Mouse (Mus musculus): ENCODE data around the gene Anp32a.

Gene Anp32a

GRCm38 (mm10) chr9:62347201-62347600 is 6.1 kb downstream of the Anp32a start:
- no peak for DNase-seq

- no peak for DNase-seq
Observed at GRCm38 (mm10) chr9:62348050-62348449, 7.0 kb downstream of the Anp32a start.

- no peak for DNase-seq
Observed at GRCm38 (mm10) chr9:62348467-62348985, 7.4 kb downstream of the Anp32a start.

GRCm38 (mm10) chr9:62349250-62349649 is 8.2 kb downstream of the Anp32a start:
- no peak for DNase-seq

GRCm38 (mm10) chr9:62350721-62351120 is 9.6 kb downstream of the Anp32a start:
- DNase-seq: no peak

- DNase-seq: no peak
Observed at GRCm38 (mm10) chr9:62351200-62351599, 10.1 kb downstream of the Anp32a start.

- no peak for DNase-seq
Observed at GRCm38 (mm10) chr9:62353784-62354183, 12.7 kb downstream of the Anp32a start.

GRCm38 (mm10) chr9:62354838-62355719 is 14.0 kb downstream of the Anp32a start:
- DNase-seq: no peak

GRCm38 (mm10) chr9:62355763-62356162 is 14.7 kb downstream of the Anp32a start:
- no peak for DNase-seq

- no peak for DNase-seq
Observed at GRCm38 (mm10) chr9:62357593-62357992, 16.5 kb downstream of the Anp32a start.

- no peak for DNase-seq
Observed at GRCm38 (mm10) chr9:62358851-62359250, 17.8 kb downstream of the Anp32a start.

- no peak for DNase-seq
Observed at GRCm38 (mm10) chr9:62360889-62361288, 19.8 kb downstream of the Anp32a start.

GRCm38 (mm10) chr9:62362835-62363385 is 21.8 kb downstream of the Anp32a start:
- DNase-seq: no peak

- peak; percentile 83 for DNase-seq
Observed at GRCm38 (mm10) chr9:62363619-62364018, 22.5 kb downstream of the Anp32a start.

GRCm38 (mm10) chr9:62364216-62364615 is 23.1 kb downstream of the Anp32a start:
- DNase-seq: no peak

GRCm38 (mm10) chr9:62364831-62365230 is 23.7 kb downstream of the Anp32a start:
- DNase-seq: no peak

GRCm38 (mm10) chr9:62365326-62366080 is 24.4 kb downstream of the Anp32a start:
- DNase-seq: no peak

GRCm38 (mm10) chr9:62366478-62367458 is 25.7 kb downstream of the Anp32a start:
- DNase-seq: no peak

- DNase-seq: no peak
Observed at GRCm38 (mm10) chr9:62367510-62368071, 26.5 kb downstream of the Anp32a start.

GRCm38 (mm10) chr9:62368256-62368905 is 27.3 kb downstream of the Anp32a start:
- no peak for DNase-seq

- no peak for DNase-seq
Observed at GRCm38 (mm10) chr9:62369172-62369571, 28.1 kb downstream of the Anp32a start.

Data from thymus, postnatal 14 days (tissue).